Mouse (Mus musculus): ENCODE results near the gene Mgat1. TPM values are rescaled to one million over a fixed set of nuclear protein-coding genes. Genes with fewer than 3 reads are reported as not detected.
"Not testable (repeated sequence)": the region's sequence is repeated elsewhere in the genome, so short reads cannot be mapped to it uniquely, and the experiment has no call there.

The Mgat1 gene
- total RNA-seq, 2 experiments from 2014 or later = 35.7 to 39.5 TPM

- intact Hi-C loops (cut with DNase I; ENCODE audit: low total_unique reads) = no loop called here
Measured at GRCm38 (mm10) chr11:49304441-49304840, 60.5 kb downstream of the Mgat1 start, which contains the start of gene Olfr10. Olfr10 (plus strand) TSS chr11:49304741.

DNA sequence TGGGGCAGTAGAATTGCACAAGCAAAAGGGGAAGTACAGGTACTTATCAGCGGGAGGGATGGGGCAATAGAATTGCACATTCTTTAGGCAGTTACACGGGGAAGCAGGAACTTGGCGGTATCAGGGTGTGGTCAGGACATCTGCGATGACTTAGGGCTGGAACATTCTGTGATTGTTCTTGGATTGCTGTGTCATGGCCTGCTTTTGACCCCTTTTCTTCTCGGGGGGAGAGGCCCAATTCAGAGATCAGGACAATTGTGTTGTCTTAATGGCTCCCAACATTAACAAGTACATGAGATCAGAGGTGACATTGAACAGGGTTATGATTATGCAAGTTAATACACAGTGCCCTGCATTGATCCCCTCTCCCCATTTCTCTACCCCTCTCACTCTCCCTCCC, 64.6 kb downstream of the Mgat1 start:
- intact Hi-C loops (cut with DNase I; ENCODE audit: low total_unique reads); DNase-seq: not testable (repeated sequence)

More at GRCm38 (mm10) chr11:49304441-49304840, 60.5 kb downstream of the Mgat1 start, which contains the start of gene Olfr10:
- no peak for DNase-seq

Other genes starting within 250 kb of the Mgat1 start
- gene 9930111J21Rik2, start 192.9 kb upstream of the Mgat1 start, total RNA-seq (2021) = 1 to 10 TPM; 1.0 to 1.4 TPM
- not detected for gene Tgtp2, start 180.0 kb upstream of the Mgat1 start, total RNA-seq (2021)
- gene Ifi47, start 167.6 kb upstream of the Mgat1 start, total RNA-seq (2021) = 1 to 10 TPM in 1 of 2 experiments, under 1 TPM in 1; 0.93 to 1.5 TPM
- under 1 TPM in 1 of 2 experiments, not detected in 1; 0.04 TPM for gene Olfr1396, start 129.3 kb upstream of the Mgat1 start, total RNA-seq (2021)
- gene Olfr1395, start 101.9 kb upstream of the Mgat1 start, total RNA-seq (2021) = not detected
- gene Olfr1394, start 89.8 kb upstream of the Mgat1 start, total RNA-seq (2021) = not detected
- 1 to 10 TPM; 4.8 to 9.0 TPM for gene Btnl9, start 57.0 kb upstream of the Mgat1 start, total RNA-seq (2021)
- gene Zfp62, start 40.9 kb upstream of the Mgat1 start, total RNA-seq (2021) = 10 to 100 TPM; 16.5 to 18.1 TPM
- gene Olfr1393, start 34.1 kb downstream of the Mgat1 start, total RNA-seq (2021) = under 1 TPM in 1 of 2 experiments, not detected in 1; 0.23 TPM
- not detected for gene Olfr1392, start 41.1 kb downstream of the Mgat1 start, total RNA-seq (2021)
- gene Olfr10, start 60.5 kb downstream of the Mgat1 start, total RNA-seq (2021) = not detected
- gene Olfr1391, start 78.6 kb downstream of the Mgat1 start, total RNA-seq (2021) = not detected
- gene Olfr1390, start 91.0 kb downstream of the Mgat1 start, total RNA-seq (2021) = not detected
- not detected for gene Olfr1389, start 178.9 kb downstream of the Mgat1 start, total RNA-seq (2021)
- under 1 TPM; 0.07 to 0.08 TPM for gene Olfr1388, start 192.4 kb downstream of the Mgat1 start, total RNA-seq (2021)
- gene Olfr1387, start 211.2 kb downstream of the Mgat1 start, total RNA-seq (2021) = not detected
- not detected for gene Olfr1386, start 220.9 kb downstream of the Mgat1 start, total RNA-seq (2021)
- gene Olfr1385, start 244.9 kb downstream of the Mgat1 start, total RNA-seq (2021) = not detected

All from gastrocnemius, postnatal 14 days (tissue).